Mouse (Mus musculus): ENCODE measurements around the gene Slc7a6. TPM values are rescaled to one million over a fixed set of nuclear protein-coding genes. Genes with fewer than 3 reads are reported as not detected.

Slc7a6 gene
- total and polyA plus RNA-seq, 2 experiments from 2014 or later, result 43.6 to 48.9 TPM

DNA sequence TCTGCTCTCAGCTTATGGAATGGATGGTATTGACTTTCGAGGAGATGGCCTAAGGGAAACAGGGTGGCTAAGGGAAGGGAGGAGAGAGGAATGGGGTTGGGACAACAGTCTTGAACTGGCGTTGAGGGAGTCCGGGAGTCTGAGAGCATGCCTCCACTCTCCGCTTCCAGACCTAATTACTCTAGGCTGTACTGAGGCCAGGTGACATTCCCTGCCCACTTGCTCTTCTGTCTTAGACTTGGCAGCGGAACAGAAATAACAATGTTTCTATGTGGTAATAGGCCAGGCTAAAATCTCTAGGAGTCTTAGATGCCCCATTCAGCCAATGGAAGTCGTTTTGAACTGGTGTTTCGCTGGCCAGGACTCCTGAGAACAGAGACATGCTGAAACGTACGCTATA lies 17.6 kb upstream of the Slc7a6 start:
- Histone ChIP-seq H3K9me3 (ENCODE audit: low read length) (no peaks in the 10 kb centered on the region), H3K4me1 (ENCODE audit: insufficient read depth) (peaks cover 10% of the 10 kb centered on the region), H3K27ac (ENCODE audit: low read depth, low read length) (no peak overlapping the region), H3K9ac (peak overlapping the region; percentile 58; the same call in 1 of the 2 replicates), H3K27me3 (ENCODE audit: insufficient read depth, low read length) (no peaks in the 10 kb centered on the region), H3K4me2 (ENCODE audit: low read depth) (peak overlapping the region; percentile 48), H3K4me3 (ENCODE audit: low read depth, low read length) (peak overlapping the region; percentile 58), H3K36me3 (ENCODE audit: insufficient read depth) (peaks cover 10% of the 10 kb centered on the region; the same call in 1 of the 2 replicates)
- DNase-seq, result no peak
- TF ChIP-seq CTCF (IDR thresholded peaks at IDR 0.05; ENCODE audit: low read depth), result no peak
- WGBS, result 74% methylated on average over 9 of the region's 9 CpGs
- ATAC-seq, result no peak

DNA sequence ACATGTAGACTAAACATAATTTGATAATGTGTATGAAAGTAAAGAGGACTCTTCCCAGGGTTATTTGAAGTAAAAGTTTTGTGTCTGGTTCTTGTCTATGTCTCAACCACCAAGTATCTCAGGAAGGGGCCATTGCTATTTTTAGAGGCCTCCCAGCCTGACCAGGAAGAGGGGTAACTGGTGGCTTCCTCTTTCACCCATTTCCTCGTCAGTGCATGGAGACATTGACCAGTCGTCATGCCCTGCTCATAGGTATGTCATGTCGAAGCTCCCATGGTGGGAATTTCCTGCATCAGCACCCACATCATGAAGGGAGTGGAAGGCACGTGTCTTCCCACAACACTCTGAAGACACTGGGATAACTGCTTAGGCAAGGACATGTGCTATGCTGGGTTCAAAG lies 15.8 kb upstream of the Slc7a6 start:
- Histone ChIP-seq H3K4me3 (ENCODE audit: low read depth, low read length) (no peak overlapping the region), H3K27me3 (ENCODE audit: insufficient read depth, low read length) (no peaks in the 10 kb centered on the region), H3K27ac (ENCODE audit: low read depth, low read length) (no peak overlapping the region), H3K36me3 (ENCODE audit: insufficient read depth) (peaks cover 13% of the 10 kb centered on the region; the same call in 1 of the 2 replicates), H3K4me1 (ENCODE audit: insufficient read depth) (peaks cover 10% of the 10 kb centered on the region), H3K4me2 (ENCODE audit: low read depth) (no peak overlapping the region), H3K9me3 (ENCODE audit: low read length) (no peaks in the 10 kb centered on the region), H3K9ac (no peak overlapping the region)
- ATAC-seq (no peak), DNase-seq (no peak)
- WGBS, result 85% methylated on average over 4 of the region's 4 CpGs
- TF ChIP-seq CTCF (IDR thresholded peaks at IDR 0.05; ENCODE audit: low read depth), result no peak

DNA sequence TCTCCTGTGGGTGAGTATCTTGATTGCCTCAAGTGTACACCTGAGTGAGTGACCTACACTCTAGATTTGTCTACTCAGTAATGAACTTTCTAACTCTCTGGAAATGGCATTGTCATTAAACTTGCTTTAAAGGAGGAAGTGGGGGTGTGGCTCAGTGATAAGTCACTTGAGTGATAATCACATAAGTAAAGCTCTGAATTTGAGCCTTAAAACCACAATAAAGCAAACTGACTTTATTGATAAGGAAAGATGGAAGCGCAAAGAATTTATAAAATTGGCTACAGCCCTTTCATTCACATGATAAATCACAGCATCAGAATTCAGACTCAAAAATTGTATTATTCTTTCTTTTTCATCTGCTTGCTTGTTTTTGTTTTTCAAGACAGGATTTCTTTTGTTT lies 11.2 kb upstream of the Slc7a6 start:
- H3K4me3 ChIP-seq (ENCODE audit: low read depth, low read length), result no peak overlapping the region
- no peak for ATAC-seq
- H3K4me1 ChIP-seq (ENCODE audit: insufficient read depth), result no peaks in the 10 kb centered on the region
- TF ChIP-seq CTCF (IDR thresholded peaks at IDR 0.05; ENCODE audit: low read depth), result no peak
- peaks cover 36% of the 10 kb centered on the region for H3K36me3 ChIP-seq (ENCODE audit: insufficient read depth)
- no peaks in the 10 kb centered on the region for H3K27me3 ChIP-seq (ENCODE audit: insufficient read depth, low read length)
- no peaks in the 10 kb centered on the region for H3K9me3 ChIP-seq (ENCODE audit: low read length)
- 98% methylated on average over 1 of the region's 1 CpGs for WGBS
- no peak overlapping the region for H3K9ac ChIP-seq
- no peak overlapping the region for H3K4me2 ChIP-seq (ENCODE audit: low read depth)
- DNase-seq, result no peak
- no peak overlapping the region for H3K27ac ChIP-seq (ENCODE audit: low read depth, low read length)

DNA sequence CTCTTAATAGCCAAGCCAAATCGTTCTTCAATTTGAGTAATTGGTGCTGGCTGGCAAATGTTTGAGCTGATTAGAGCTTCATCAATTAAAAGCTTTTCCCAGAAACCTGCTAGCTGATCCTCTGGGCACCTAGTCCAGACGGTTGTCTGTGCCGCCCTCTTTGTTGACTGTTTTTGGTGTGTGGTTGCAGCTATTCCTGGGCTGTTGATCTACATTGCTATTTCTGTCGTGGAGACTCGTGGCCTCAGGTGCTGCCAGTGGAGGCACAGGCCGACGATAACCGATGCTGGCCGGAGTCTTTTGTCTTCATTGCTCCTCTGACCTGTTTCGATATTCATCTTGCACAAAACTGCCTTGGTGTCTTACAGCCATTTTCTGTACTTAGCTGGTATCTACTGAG lies 10.3 kb upstream of the Slc7a6 start:
- Histone ChIP-seq H3K9me3 (ENCODE audit: low read length) (no peaks in the 10 kb centered on the region), H3K27me3 (ENCODE audit: insufficient read depth, low read length) (no peaks in the 10 kb centered on the region), H3K9ac (no peak overlapping the region), H3K4me2 (ENCODE audit: low read depth) (no peak overlapping the region), H3K27ac (ENCODE audit: low read depth, low read length) (no peak overlapping the region), H3K4me3 (ENCODE audit: low read depth, low read length) (no peak overlapping the region), H3K36me3 (ENCODE audit: insufficient read depth) (peaks cover 45% of the 10 kb centered on the region), H3K4me1 (ENCODE audit: insufficient read depth) (no peaks in the 10 kb centered on the region)
- DNase-seq, result no peak
- TF ChIP-seq CTCF (IDR thresholded peaks at IDR 0.05; ENCODE audit: low read depth), result no peak
- no peak for ATAC-seq
- WGBS, result 86% methylated on average over 10 of the region's 10 CpGs

- DNase-seq (no peak), ATAC-seq (no peak)
- no peak overlapping the region for H3K4me3 ChIP-seq (ENCODE audit: low read depth, low read length)
- no peaks in the 10 kb centered on the region for H3K9me3 ChIP-seq (ENCODE audit: low read length)
- TF ChIP-seq CTCF (IDR thresholded peaks at IDR 0.05; ENCODE audit: low read depth), result no peak
- H3K27ac ChIP-seq (ENCODE audit: low read depth, low read length), result no peak overlapping the region
- H3K4me1 ChIP-seq (ENCODE audit: insufficient read depth), result no peaks in the 10 kb centered on the region
- 90% methylated on average over 6 of the region's 6 CpGs for WGBS
- no peak overlapping the region for H3K9ac ChIP-seq
- H3K36me3 ChIP-seq (ENCODE audit: insufficient read depth), result peaks cover 52% of the 10 kb centered on the region
- H3K4me2 ChIP-seq (ENCODE audit: low read depth), result no peak overlapping the region
- no peaks in the 10 kb centered on the region for H3K27me3 ChIP-seq (ENCODE audit: insufficient read depth, low read length)
Observed at GRCm38 (mm10) chr8:106159876-106160275, 8.8 kb upstream of the Slc7a6 start.

DNA sequence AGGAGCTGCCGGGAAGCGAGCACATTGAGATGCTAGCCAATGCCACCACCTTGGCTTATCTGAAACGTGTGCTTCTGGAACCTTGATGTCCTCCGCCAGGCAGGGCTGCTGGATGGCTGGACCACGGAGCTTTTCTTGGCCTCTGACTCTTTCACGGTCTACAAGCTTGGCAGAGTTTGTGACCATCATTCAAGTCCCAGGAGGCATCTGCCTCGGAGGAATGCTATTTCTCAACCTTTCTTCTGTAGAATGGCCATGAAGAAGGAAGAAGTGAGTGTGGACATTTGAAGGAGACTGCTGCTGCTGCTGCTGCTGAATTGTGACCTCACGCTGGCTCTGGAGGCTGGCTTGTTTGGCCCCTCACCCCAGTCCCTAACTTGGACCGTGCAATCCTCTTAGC lies 5.4 kb upstream of the Slc7a6 start:
- peaks cover 44% of the 10 kb centered on the region for H3K36me3 ChIP-seq (ENCODE audit: insufficient read depth)
- WGBS, result 93% methylated on average over 9 of the region's 9 CpGs

DNA sequence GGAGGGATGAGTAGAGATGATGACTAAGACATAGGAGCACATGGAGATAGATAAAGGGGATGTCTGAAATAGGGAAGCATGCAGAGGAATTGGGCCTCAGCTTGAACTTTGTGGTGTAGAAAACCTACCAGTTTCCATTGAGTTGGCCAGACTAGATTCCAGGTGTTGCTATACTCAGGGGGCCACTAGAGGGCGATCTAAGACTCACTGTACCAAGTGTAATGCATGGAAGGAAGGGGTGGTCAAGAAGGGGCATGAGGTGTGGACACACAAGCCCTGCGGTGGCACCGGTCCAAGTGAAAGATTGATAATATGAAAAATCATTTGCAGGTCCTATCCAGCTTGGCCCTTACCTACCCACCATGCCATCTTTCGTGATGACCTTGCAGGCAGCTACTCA lies 3.2 kb upstream of the Slc7a6 start:
- WGBS, result 50% methylated on average over 4 of the region's 4 CpGs
- Histone ChIP-seq H3K27me3 (ENCODE audit: insufficient read depth, low read length) (no peaks in the 10 kb centered on the region), H3K4me3 (ENCODE audit: low read depth, low read length) (no peak overlapping the region), H3K9me3 (ENCODE audit: low read length) (no peaks in the 10 kb centered on the region), H3K27ac (ENCODE audit: low read depth, low read length) (no peak overlapping the region), H3K9ac (no peak overlapping the region), H3K4me1 (ENCODE audit: insufficient read depth) (peaks cover 7% of the 10 kb centered on the region; the same call in 1 of the 2 replicates), H3K36me3 (ENCODE audit: insufficient read depth) (peaks cover 34% of the 10 kb centered on the region), H3K4me2 (ENCODE audit: low read depth) (no peak overlapping the region)
- DNase-seq (peak; percentile 60), ATAC-seq (no peak)
- peak; percentile 80 for TF ChIP-seq CTCF (IDR thresholded peaks at IDR 0.05; ENCODE audit: low read depth)

More for the DNA sequence above, 5.4 kb upstream of the Slc7a6 start:
- ATAC-seq (no peak), DNase-seq (no peak)
- H3K4me3 ChIP-seq (ENCODE audit: low read depth, low read length), result no peak overlapping the region
- no peak overlapping the region for H3K4me2 ChIP-seq (ENCODE audit: low read depth)
- TF ChIP-seq CTCF (IDR thresholded peaks at IDR 0.05; ENCODE audit: low read depth), result no peak
- no peak overlapping the region for H3K9ac ChIP-seq
- H3K27me3 ChIP-seq (ENCODE audit: insufficient read depth, low read length), result no peaks in the 10 kb centered on the region
- H3K9me3 ChIP-seq (ENCODE audit: low read length), result no peaks in the 10 kb centered on the region
- no peaks in the 10 kb centered on the region for H3K4me1 ChIP-seq (ENCODE audit: insufficient read depth)
- no peak overlapping the region for H3K27ac ChIP-seq (ENCODE audit: low read depth, low read length)

Measured in forebrain, postnatal 0 days (tissue).